Mouse (Mus musculus) left cerebral cortex, postnatal 4 days (tissue): ENCODE results near the gene Actc1. TPM values are rescaled to one million over a fixed set of nuclear protein-coding genes. Genes with fewer than 3 reads are reported as not detected.

ENCODE experiments used
- DNase-seq: peaks from one replicate; pipeline ENCODE4 v3.0.0-alpha.2; 2022
- intact Hi-C: fragments of 180-260 bp; cut with DNase I; formaldehyde crosslinking; loops from one replicate; pipeline ENCODE4 v1.15.1; 2025
- total RNA-seq, 2 experiments: library from RNA; stranded (reverse); gene quantifications; 2 replicates each; pipeline ENCODE4 v1.2.3; 2021

Actc1 gene
- total RNA-seq, 2 experiments from 2014 or later, result not detected

GRCm38 (mm10) chr2:114051111-114051870 lies 2.1 kb downstream of the Actc1 start:
- intact Hi-C loops, result no loop called here
- DNase-seq, result no peak

DNA sequence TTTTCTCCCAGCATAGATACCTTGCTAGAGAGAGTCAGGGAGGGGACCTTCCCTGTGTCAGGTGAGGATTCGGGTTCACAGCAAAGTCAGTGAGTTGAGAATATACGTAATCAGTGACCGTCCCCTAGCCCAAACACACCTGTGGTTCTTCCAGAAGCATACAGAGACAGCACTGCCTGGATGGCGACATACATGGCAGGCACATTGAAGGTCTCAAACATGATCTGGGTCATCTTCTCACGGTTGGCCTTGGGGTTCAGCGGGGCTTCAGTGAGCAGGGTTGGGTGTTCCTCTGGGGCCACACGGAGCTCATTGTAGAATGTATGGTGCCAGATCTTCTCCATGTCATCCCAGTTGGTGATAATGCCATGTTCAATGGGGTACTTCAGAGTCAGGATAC lies 3.2 kb downstream of the Actc1 start:
- intact Hi-C loops, result no loop called here
- no peak for DNase-seq

DNA sequence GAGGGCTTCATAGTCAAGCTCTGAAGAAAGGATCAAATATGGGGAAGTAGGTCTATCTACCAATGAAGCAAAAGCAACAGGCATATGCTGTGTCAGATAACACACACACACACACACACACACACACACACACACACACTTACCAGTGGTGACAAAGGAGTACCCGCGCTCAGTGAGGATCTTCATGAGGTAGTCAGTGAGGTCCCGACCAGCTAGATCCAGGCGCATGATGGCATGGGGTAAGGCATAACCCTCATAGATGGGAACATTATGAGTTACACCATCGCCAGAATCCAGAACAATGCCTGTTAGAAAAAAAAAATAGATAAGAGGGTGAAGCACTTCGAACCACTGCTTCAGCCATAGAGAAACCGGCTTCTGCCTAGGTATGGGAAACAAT lies 4.0 kb downstream of the Actc1 start:
- no peak for DNase-seq
- intact Hi-C loops, result no loop called here

DNA sequence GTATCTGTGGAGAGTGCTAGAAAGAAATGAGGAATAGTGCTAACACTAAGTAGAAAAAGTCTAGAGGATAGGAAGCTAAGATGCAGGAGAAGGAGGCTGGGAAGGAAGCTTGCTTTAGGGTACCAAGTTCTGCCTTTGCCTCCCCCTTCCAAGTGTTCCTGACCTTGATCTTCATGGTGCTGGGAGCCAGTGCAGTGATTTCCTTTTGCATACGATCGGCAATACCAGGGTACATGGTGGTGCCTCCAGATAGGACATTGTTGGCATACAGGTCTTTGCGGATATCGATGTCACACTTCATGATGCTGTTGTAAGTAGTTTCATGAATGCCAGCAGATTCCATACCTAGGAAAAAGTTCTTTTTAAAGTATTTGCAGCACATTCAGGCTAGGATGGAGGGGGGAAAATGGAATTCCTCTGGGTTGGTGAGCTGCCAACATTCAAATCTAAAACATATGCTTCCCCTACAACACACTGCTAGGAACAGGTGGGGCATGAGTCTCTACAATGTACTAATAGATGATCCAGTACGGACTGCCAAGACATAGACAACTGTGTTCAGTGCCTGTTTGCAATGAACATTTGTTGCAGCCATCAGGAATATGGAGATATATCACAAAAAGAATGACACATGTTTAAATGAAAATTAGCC lies 5.3 kb downstream of the Actc1 start:
- intact Hi-C loops, result no loop called here
- no peak for DNase-seq

- intact Hi-C loops, result no loop called here
- DNase-seq, result no peak
Measured at GRCm38 (mm10) chr2:114046151-114046664, 7.1 kb downstream of the Actc1 start.

GRCm38 (mm10) chr2:114037926-114038325 lies 15.4 kb downstream of the Actc1 start:
- DNase-seq, result no peak
- intact Hi-C loops, result no loop called here

GRCm38 (mm10) chr2:114032259-114032658 lies 21.1 kb downstream of the Actc1 start:
- intact Hi-C loops, result no loop called here
- no peak for DNase-seq

GRCm38 (mm10) chr2:114023383-114023782 lies 30.0 kb downstream of the Actc1 start:
- intact Hi-C loops, result no loop called here
- DNase-seq, result no peak

GRCm38 (mm10) chr2:114020210-114020563 lies 33.2 kb downstream of the Actc1 start:
- intact Hi-C loops, result no loop called here
- no peak for DNase-seq

DNA sequence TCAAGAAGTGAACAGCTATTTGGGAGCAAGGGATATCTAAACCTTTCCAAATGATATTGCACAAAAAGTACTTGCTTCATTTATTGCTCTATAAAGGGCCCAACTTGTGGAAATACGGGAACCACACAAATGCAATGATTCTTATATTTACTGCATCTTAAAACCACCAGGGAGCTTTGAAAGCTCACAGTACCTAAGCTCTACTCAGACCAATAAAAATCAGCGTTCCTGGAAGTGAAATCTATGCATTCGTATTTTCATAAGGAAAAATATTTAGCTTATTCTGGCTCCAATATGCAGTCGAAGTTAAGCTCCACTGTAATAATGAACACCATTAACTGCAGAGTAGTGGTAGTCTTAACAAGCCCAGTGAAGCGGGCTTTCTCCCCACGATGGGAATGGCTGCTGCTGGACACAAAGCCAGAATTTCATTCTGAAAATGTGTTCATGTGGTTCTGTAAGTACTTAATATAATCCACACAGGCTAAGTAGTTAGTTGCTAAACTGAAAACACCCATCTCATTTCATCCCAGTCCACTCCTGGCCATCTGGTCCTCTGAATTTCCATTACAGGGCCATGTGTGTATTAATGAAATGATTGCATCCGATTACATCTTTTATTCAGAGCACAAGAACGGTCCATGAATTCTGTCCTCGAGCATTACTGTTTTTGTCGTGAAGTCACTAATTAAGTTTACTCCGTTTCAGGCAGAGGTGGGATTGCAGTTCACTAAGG lies 33.7 kb downstream of the Actc1 start:
- no peak for DNase-seq
- intact Hi-C loops, result no loop called here

- intact Hi-C loops, result no loop called here
- DNase-seq, result no peak
Measured at GRCm38 (mm10) chr2:114018136-114018535, 35.2 kb downstream of the Actc1 start.

DNA sequence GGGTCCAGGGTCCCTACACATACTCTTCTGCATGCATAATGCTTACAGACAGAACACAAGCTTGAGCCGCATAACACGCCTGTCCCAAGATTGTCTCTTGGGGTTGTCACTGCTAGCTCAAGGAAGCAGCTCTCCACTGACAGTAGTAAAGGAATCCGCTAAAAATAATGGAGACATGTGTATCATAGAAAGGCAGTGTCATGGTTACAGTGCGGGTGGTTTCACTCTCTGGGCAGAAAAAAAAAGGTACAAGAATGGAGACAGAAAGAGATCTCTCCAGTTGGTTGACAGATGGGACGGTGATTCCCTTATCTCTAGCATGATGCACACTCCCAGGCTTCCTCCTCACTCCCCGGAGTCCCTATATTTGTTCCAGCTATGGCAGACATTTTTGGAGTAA lies 38.5 kb downstream of the Actc1 start:
- intact Hi-C loops, result no loop called here
- no peak for DNase-seq

DNA sequence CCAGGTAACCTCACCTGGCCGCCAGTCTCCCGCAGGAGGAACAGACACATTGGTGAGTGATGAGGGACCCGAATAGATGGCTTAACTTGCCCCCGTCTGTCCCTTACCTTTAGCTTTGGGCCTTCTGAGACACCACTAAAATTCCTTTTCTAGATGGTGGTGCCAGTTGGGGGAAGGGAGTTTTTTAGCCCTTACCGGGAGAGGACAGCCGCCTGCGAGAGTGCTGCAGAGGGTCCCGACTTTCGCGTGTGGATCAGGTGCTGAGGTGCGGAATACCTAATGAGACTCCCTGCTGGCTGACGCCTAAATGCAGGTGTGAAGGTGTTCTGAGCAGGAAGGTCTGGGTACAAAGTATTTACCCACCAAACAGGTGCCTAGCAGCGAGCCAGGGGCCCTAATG lies 39.5 kb downstream of the Actc1 start:
- no peak for DNase-seq
- intact Hi-C loops, result no loop called here

GRCm38 (mm10) chr2:114013295-114013771 lies 40.0 kb downstream of the Actc1 start, which contains the start of gene Gjd2:
Gjd2 (minus strand) TSS chr2:114013619.
- peak; percentile 36 for DNase-seq
- intact Hi-C loops, result no loop called here

- peak; percentile 53 for DNase-seq
- intact Hi-C loops, result no loop called here
Measured at GRCm38 (mm10) chr2:114012749-114013211, 40.6 kb downstream of the Actc1 start.

DNA sequence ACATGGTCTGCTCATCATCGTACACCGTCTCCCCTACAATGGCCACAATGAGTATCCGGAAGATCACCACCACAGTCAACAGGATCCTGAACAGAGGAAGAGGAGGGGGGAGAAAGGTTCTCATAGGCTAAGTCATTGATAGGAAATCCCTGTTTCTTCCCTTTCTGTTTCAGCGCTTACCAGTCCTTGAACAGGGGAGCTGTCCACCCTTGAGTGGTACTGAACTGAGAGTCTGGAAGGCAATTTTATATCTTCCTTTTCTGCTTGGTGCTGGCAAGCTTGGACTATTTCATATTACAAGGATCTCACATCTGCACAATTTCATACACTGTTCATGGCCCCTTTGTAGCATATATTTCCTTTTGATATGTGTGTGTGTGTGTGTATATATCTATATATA lies 41.5 kb downstream of the Actc1 start:
- intact Hi-C loops, result no loop called here
- DNase-seq, result no peak

- no peak for DNase-seq
- intact Hi-C loops, result no loop called here
Measured at GRCm38 (mm10) chr2:114008321-114008720, 45.0 kb downstream of the Actc1 start.

GRCm38 (mm10) chr2:113997484-113997883 lies 55.9 kb downstream of the Actc1 start:
- intact Hi-C loops, result no loop called here
- no peak for DNase-seq
